Mouse (Mus musculus): ENCODE data around the gene Bsn.

Gene Bsn

GRCm38 (mm10) chr9:108083561-108083960, 106.6 kb downstream of the Bsn start:
- no peak for DNase-seq

GRCm38 (mm10) chr9:108082988-108083431, 107.2 kb downstream of the Bsn start, which contains the start of gene Rnf123:
Gene Rnf123 (minus strand): TSS chr9:108083346.
- DNase-seq: no peak

DNA sequence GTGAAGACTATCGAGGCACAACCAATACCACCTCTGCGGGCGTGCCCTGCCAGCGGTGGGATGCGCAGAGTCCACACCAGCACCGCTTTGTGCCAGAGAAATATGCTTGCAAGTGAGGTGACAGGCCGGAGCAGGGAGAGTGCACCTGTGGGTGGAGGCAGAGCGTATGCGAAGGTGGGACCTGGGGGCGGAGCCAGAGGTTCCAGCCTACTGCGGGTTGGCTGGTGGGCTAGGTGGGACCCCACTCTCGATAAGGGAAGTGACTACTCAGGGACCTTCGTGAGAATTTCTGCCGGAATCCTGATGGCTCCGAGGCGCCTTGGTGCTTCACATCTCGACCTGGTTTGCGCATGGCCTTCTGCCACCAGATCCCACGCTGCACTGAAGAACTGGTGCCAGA, 107.6 kb downstream of the Bsn start:
- DNase-seq: no peak

GRCm38 (mm10) chr9:108080168-108080567, 110.0 kb downstream of the Bsn start, which contains the start of gene Mst1:
Gene Mst1 (plus strand): TSS chr9:108080436.
- DNase-seq: no peak

DNA sequence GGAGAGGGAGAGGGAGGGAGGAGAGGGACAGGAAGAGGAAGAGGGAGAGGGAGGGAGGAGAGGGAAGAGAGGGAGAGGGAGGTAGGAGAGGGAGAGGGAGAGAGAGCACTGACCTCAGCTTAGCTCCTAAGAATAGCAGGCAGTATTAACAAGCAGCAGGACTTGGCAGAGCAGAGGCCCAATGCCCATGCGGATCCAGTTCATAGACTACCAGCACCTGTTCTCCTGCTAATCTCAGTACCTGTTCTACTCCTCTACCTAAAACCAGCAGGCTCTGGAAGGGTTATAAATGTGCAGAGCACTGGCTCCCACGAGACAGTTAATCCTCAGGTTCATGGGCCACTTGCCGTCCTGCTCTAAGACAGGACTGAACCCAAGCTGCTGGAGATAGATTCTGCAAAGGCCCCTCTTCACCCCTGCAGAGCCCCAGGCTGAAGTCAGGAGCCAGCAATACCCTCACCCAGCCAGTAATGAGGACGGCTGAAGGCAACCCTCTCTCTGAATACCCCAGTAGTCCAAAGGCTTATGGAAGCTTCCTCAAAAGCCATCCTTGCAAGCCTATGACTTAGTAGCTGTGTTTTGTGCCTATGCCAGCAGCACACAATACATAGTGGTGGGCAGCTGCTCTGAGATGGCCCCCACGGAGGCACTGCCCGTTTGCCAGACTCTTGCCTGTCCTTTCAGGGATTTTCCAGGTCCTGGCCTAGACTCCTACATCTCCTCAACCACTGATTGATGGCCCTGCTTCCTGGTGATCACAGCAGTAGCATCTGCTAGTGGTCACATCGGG, 116.8 kb downstream of the Bsn start:
- DNase-seq: peak; percentile 96

DNA sequence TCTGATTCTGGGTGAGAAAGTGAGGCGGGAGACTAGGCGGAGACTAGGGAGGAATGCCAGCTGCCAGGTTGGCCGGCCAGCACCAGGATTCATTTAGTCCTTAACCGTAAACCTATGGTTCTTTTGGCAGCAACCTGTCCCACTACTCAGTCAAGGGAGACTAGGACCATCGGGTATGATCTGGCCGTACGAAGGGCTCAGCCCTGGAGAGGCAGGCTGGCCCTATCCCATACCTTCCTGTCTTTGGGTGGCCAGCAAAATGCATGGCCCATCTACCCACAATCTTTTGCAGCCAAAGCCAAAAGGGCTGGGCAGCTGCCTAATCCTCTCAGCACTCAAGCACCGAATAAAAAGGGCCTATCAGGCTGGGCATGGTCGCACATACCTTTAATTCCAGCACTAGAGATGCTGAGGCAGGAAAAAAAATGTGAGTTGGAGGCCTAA, 117.7 kb downstream of the Bsn start:
- peak; percentile 78 for DNase-seq

DNA sequence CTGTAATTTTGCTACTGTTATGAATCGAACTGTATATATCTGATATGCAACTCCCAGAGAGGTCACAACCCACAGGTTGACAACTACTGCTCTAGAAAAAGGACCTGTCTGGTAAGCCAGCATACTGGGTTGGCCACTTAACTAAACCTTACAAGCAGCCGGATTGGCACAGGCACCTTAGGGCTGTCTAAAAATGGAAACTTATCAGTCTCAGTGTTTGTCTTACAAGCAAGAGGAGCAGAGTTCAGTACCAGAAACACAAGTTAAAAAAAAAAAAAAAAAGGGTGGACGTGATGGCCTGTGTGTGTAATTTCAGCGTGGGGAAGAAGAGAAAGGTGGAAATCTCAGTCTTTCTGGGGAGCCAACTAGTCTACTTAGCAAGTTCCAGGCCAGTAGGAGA, 118.4 kb downstream of the Bsn start:
- DNase-seq: peak; percentile 48

DNA sequence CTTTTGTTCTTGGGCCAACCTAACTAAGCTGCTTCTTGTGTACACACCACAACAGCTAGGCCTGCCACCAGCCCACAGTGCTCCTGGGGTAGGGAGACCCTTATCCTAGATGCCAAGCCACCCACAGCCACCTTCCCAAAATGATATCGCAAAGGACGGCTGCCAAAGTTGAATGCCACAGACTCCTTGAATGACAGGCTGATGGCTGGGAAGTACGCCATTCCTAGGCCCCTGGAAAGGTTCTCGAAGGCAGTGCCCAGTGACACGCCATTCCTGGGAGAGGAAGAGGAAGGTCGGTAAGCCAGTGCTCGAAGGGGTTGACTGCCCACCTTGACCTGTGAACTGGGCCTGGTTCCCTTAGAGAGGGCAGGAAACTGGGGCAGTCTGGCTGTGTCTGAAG, 120.7 kb downstream of the Bsn start:
- no peak for DNase-seq

DNA sequence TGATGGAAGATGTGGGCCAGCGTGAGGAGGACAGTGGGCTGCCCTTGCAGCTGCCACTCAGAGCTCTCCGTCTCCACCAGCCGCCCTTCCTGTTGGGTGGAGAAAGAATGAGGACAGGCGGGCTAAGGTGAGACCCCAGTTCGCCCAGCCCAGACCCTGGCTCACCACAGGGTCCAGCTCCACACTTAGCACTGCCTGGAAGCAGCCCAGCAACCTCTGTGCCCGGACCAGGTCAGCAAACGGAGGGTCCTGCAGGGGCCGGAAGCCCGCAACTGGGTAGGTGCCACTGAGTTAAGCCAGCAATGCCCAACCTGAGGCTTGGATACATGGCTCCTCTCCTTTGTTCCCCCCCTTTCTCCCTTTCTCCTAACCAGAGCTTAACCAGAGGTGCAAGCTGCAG, 121.2 kb downstream of the Bsn start:
- no peak for DNase-seq

- DNase-seq: peak; percentile 96
Measured at GRCm38 (mm10) chr9:108067900-108068299, 122.3 kb downstream of the Bsn start.

- DNase-seq: no peak
Measured at GRCm38 (mm10) chr9:108067199-108067598, 123.0 kb downstream of the Bsn start.

DNA sequence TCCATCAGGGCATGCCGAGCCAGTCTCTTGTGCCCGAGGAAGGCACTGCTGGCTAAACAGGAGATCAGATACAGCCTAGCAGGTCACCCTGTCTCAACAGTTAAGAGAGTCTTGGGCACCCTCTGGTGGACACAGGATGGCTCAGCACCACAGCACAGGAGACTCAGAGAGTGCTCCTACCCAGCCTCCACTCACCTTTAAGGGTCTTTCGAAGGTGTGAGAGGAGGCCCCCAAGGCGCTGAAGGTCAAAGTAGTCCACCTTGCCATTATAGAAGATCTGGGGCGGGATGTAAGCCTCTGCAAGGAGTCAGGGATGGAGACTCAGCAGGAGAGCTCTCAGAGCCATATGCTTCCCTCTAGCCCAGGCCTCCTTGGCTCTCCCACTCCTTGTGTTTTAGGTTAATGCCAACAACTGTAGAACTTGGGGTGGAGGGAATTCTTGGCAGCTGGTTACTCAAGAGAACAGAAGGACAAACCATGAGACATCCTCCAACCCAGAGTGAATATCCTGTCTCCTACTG, 124.6 kb downstream of the Bsn start:
- DNase-seq: peak; percentile 91

GRCm38 (mm10) chr9:108063361-108063760, 126.8 kb downstream of the Bsn start:
- DNase-seq: no peak

GRCm38 (mm10) chr9:108062142-108062541, 128.0 kb downstream of the Bsn start:
- DNase-seq: peak; percentile 30

DNA sequence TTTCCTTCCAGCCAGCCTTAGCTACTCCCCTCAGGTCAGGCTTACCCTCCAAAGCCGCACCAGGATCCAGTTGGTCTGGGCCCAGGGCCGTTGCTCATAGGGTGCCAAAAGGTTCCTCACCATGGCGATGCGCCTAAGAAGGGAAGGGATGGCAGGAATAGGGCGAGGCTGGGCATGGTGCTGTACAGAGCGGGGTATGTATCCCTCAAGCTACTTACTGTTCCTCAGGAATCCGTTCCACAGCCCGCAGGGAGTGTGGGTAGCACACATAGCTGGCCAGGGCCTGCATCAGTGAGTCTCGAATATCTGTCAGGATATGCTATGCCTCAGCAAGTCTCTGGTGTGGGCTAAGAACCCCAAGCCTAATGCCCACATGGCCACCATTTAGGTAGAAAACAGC, 131.9 kb downstream of the Bsn start:
- no peak for DNase-seq

DNA sequence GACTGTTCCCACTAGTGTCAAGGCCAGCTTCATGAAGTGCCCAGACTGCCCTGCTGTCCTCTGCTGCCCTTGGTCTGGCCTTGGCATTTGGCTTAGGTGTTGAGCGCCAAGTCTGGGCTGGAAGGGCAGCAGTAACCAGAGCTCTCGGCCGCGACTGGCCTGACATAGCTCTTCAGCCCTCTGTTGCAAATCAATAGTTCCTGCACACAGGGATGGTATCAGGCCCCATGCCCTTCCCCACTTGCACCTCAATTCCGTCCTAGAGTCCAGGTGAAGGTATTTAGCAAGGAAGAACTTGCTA, 133.0 kb downstream of the Bsn start:
- no peak for DNase-seq

- DNase-seq: no peak
Measured at GRCm38 (mm10) chr9:108056361-108057261, 133.6 kb downstream of the Bsn start.

DNA sequence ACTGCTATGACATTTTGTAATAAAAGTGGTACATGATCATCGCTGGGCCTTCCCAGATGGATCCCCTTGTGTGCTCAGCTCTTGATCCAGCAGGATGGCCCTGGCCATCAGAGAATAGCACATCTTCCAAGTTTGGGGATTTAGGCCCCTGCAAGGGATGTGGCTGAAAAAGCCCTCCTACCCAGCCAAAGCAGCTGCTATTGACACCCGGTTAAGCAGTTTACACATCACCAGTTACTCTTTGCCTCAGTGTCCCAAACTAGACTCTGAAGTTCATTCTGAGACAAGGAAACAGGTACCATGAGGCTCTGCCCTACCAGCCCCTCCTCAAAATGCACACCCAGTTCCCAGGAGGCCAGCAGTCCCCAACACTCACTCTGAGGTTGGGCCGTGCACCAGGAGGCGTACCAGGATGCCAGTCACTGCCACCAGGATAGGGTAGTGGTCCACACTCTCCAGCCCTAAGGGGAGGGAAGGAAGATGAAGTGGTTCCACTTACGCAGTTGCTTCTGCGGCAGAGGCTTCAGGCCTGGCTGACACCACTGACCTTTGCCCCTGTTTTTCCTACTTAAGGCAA, 134.4 kb downstream of the Bsn start:
- no peak for DNase-seq

GRCm38 (mm10) chr9:108055061-108055460, 135.1 kb downstream of the Bsn start:
- no peak for DNase-seq

- no peak for DNase-seq
Measured at GRCm38 (mm10) chr9:108054331-108055040, 135.7 kb downstream of the Bsn start.

GRCm38 (mm10) chr9:108053665-108054225, 136.4 kb downstream of the Bsn start:
- DNase-seq: peak; percentile 54
